Mouse (Mus musculus) adrenal gland, adult 18-20 months (tissue): Measurements from ENCODE around the gene Cd200. TPM values are rescaled to one million over a fixed set of nuclear protein-coding genes. Genes with fewer than 3 reads are reported as not detected.

Source experiments
- DNase-seq, 2 experiments: peaks; one replicate each; pipeline ENCODE4 v3.0.0; 2021 to 2022; ENCODE audit warnings: low spot score in 2 of 2
- total RNA-seq, 2 experiments: library from RNA; stranded (reverse); gene quantifications; 1 replicate in 1 of 2; 2 replicates in 1 of 2; pipeline ENCODE4 v1.2.3; 2021

Cd200 gene
- total RNA-seq, 2 experiments from 2014 or later = 58.9 to 64.8 TPM

DNA sequence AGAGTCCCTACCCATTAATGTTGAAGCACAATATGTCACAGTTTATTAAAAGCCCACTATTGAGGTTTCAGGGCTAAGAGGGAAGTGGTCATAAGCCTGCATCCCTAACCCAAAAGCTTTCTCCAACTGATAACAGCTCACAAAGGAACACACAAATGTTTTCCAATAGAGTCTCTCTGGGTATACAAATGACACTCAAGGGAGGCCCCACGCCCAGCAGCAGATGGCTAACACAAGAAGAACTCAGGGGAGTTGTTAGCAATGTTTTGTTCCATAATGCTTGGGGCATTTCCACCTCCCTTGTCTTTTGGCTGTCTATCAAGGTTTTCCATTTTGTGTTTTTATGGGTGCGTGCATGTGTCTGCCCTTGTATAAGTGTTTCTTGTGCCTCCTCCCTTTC, 64.0 kb downstream of the Cd200 start:
- DNase-seq = no peak

DNA sequence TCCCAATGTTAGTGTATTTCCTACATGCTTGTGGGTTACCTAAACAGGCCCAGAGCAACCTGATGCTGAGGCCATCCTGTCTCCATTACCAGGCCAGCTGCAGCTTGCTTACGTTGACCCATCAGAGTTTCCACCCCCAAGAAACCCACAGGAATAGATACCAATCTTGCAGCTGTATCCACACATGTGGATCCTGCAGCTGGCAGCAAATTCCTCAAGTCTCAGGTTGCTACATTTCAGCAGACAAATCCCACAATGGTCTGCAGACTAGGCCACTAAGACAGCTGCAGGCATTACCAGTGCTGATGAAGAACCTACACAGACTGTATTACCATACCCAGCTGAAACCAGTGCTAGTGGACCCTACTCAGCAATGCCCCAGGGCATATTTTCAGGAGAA, 72.4 kb downstream of the Cd200 start:
- no peak for DNase-seq

DNA sequence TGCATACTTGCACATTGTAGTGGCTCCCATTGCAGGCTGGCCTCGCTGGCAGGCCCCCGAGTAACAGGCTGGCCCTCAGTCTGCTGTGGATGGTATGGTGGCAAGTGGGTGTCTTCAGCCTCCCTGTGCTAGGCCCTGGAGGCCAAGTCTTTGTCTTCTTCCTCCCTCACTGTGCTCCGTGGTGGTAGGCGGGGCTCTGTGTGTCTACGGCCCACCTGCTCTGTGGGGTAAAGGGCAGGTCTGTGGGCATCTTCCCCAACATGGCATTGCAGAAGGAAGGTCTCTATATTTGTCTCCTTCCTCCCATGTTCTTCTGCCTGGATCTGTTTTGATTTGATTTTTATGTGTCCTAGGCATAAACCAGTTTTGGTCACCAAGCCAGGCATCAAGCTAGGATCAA, 74.0 kb downstream of the Cd200 start:
- DNase-seq = no peak

DNA sequence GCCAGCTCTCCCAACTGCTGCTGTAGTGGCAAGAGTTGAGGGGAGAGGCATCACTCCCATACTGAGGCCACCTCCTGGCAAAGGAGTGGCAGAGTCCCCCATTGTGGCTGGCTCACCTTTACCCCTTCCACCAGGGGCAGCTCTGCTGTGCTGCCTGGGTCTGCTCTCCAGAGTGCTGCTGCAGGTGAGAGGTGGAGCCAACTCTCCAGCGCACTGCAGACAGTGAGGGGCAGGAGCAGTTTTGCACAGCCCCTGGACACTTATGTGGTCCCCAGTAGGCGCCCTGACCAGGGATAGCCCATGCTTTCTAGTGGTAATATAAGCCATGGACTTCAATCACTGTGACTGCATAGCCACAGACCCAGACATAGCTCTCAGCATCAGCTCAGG, 74.5 kb downstream of the Cd200 start:
- no peak for DNase-seq

DNA sequence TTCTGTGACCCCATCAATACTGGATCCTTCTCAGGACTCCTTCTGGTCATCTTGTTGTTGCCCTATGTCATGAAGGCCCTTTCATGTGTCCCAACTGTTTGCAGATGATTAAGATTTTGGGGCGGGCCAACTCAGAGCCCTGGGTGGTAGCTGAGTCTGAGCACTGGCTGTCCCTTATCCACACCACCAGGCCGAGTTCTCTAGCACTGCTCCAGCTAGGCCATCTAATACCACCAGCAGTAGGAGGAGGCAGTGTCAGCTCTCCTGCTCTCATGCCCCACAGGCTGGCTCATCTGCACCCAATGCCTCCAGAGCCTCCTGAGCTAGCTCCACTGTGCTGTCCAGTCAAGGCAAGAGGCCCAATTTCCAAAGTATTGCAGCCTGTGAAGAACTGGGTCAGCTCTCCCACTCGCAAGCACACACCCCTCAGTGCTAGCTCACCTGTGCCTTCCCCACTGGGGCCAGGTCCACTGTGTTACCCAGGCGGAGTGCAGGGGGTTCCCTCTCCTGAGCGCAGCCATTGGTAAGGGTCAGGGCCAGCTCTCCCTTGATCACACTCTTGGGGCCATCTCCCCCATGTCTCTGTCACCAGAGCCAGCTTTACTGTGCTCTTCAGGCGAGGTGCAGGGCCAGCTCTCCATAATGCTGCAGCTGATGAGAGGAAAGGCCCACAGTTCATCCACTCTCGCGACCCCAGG, 75.0 kb downstream of the Cd200 start:
- no peak for DNase-seq

DNA sequence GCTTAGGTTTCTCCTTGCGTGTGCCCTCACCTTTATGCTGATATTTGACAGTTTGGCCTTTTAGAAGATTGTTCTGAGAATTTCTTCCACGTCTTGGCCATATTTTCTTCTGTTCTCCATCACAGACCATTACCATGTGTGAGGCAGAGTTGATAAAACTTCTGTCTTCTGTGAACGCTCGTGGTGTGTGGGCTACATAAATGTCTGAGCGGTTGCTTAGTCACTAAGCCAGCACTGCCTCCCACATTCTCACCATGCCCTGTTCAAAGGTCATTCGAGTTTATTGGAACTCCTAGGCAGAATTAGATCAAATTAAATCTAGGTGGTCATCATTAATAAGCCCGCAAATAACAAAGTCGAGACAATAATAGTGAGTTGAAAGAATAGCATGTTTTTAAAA, 76.3 kb downstream of the Cd200 start:
- DNase-seq = no peak

Other genes with a start within 250 kb of the Cd200 start
- gene Btla, start 184.7 kb downstream of the Cd200 start, total RNA-seq = 1 to 10 TPM in 1 of 2 experiments, under 1 TPM in 1; 0.33 to 1.1 TPM
- under 1 TPM in 1 of 2 experiments, not detected in 1; 0.10 TPM for gene Gm609, start 83.9 kb upstream of the Cd200 start, total RNA-seq
- gene Gm17783, start 123.0 kb upstream of the Cd200 start, total RNA-seq = not detected
- not detected for gene Slc9c1, start 126.3 kb upstream of the Cd200 start, total RNA-seq
- gene Gcsam, start 201.3 kb upstream of the Cd200 start, total RNA-seq = under 1 TPM in 1 of 2 experiments, not detected in 1; 0.42 TPM
- gene BC016579, start 245.0 kb upstream of the Cd200 start, total RNA-seq = under 1 TPM in 1 of 2 experiments, not detected in 1; 0.22 TPM